Mouse (Mus musculus) hindbrain, embryonic 15.5 days (tissue): Measurements from ENCODE around the gene Chd5. TPM values are rescaled to one million over a fixed set of nuclear protein-coding genes. Genes with fewer than 3 reads are reported as not detected.

Experiments used
- ATAC-seq: fragments of 200-750 bp; cut with Nextera tagmentation; 2 replicates; pipeline ENCODE4 v1.8.0; 2017; ENCODE audit warnings: low read depth, moderate number of reproducible peaks, moderate TSS enrichment; ENCODE audit not compliant: low FRiP score
- H3K27ac ChIP-seq: fragments of 300-500 bp; sonication (generic); replicated peaks from 2 replicates; pipeline ENCODE4 v1.5.1; 2015; ENCODE audit warnings: mild to moderate bottlenecking, inconsistent platforms
- H3K27me3 ChIP-seq: fragments of 300-500 bp; sonication (generic); 2 replicates; pipeline ENCODE4 v1.6.1; 2015; ENCODE audit warnings: control low read depth, inconsistent platforms
- H3K36me3 ChIP-seq: fragments of 300-500 bp; sonication (generic); 2 replicates; pipeline ENCODE4 v1.6.1; 2015; ENCODE audit warnings: control low read depth, inconsistent platforms
- H3K4me1 ChIP-seq: fragments of 300-500 bp; sonication (generic); replicated peaks from 2 replicates; pipeline ENCODE4 v1.6.1; 2015; ENCODE audit warnings: control low read depth, inconsistent platforms
- H3K4me2 ChIP-seq: fragments of 300-500 bp; sonication (generic); 2 replicates; pipeline ENCODE4 v1.6.1; 2015; ENCODE audit warnings: moderate library complexity, mild to moderate bottlenecking, inconsistent platforms
- H3K4me3 ChIP-seq: fragments of 300-500 bp; sonication (generic); 2 replicates; pipeline ENCODE4 v1.5.1; 2015; ENCODE audit warnings: mild to moderate bottlenecking, inconsistent platforms
- H3K9ac ChIP-seq: fragments of 300-500 bp; sonication (generic); 2 replicates; pipeline ENCODE4 v1.6.1; 2015; ENCODE audit warnings: inconsistent platforms
- H3K9me3 ChIP-seq: fragments of 300-500 bp; sonication (generic); 2 replicates; pipeline ENCODE4 v1.6.1; 2016; ENCODE audit warnings: control low read depth, inconsistent platforms
- WGBS: fragments of 180-500 bp; shearing (Covaris S2); methylation state at CpG from one replicate; pipeline ENCODE4 v1.1.7; 2015; 5-methylcytosine and 5-hydroxymethylcytosine counted together
- polyA plus RNA-seq: library from polyadenylated mRNA; unstranded; fragments of >200 nt; fragmentation: Nextera tagmentation; extraction: Ambion mirVana; gene quantifications from 2 replicates; pipeline ENCODE4 v1.2.1, GENCODE M21; 2015

The Chd5 gene
- polyA plus RNA-seq, result 57.4 and 61.8 TPM in 2 replicates

- Histone ChIP-seq H3K27me3 (no peaks in the 10 kb centered on the region), H3K4me3 (peak within 1 kb of the TSS; percentile 79), H3K9me3 (no peaks in the 10 kb centered on the region), H3K27ac (peak within 1 kb of the TSS; percentile 84), H3K4me2 (peak within 1 kb of the TSS; percentile 82), H3K4me1 (peaks cover 49% of the 10 kb centered on the region), H3K9ac (peak within 1 kb of the TSS; percentile 90), H3K36me3 (0 out of 2 replicates have a peak, but pooled peaks cover 9% of the 10 kb centered on the region)
- ATAC-seq, result peak; percentile 44
- WGBS, result under 1% methylated on average over 73 of the region's 120 CpGs
These were observed at the start of gene Chd5 for GRCm38 (mm10) chr4:152338419-152339292. Gene Chd5, plus strand, starts transcription at chr4:152338651.

- Histone ChIP-seq H3K4me1 (peaks cover 62% of the 10 kb centered on the region), H3K4me3 (peak overlapping the region; percentile 30), H3K27me3 (peaks cover 88% of the 10 kb centered on the region), H3K9me3 (no peaks in the 10 kb centered on the region), H3K27ac (no peak overlapping the region), H3K36me3 (no peaks in the 10 kb centered on the region), H3K4me2 (peak overlapping the region; percentile 59), H3K9ac (peak overlapping the region; percentile 5; the same call in 1 of the 2 replicates)
- ATAC-seq, result no peak
- under 1% methylated on average over 39 of the region's 39 CpGs for WGBS
These were observed 48.1 kb upstream of the Chd5 start for GRCm38 (mm10) chr4:152290385-152290784.

GRCm38 (mm10) chr4:152290991-152291390, 47.5 kb upstream of the Chd5 start:
- peak overlapping the region; percentile 59 for H3K4me2 ChIP-seq
- H3K9ac ChIP-seq, result peak overlapping the region; percentile 5; the same call in 1 of the 2 replicates
- no peak for ATAC-seq
- no peaks in the 10 kb centered on the region for H3K36me3 ChIP-seq
- peak overlapping the region; percentile 30; the same call in 1 of the 2 replicates for H3K4me3 ChIP-seq
- no peak overlapping the region for H3K27ac ChIP-seq
- no peaks in the 10 kb centered on the region for H3K9me3 ChIP-seq
- H3K27me3 ChIP-seq, result peaks cover 88% of the 10 kb centered on the region
- peaks cover 58% of the 10 kb centered on the region for H3K4me1 ChIP-seq
- WGBS, result 9% methylated on average over 11 of the region's 11 CpGs

GRCm38 (mm10) chr4:152291562-152291961, 46.9 kb upstream of the Chd5 start, which contains the start of gene Hes3:
Gene Hes3, minus strand, starts transcription at chr4:152291662.
- Histone ChIP-seq H3K27me3 (peaks cover 83% of the 10 kb centered on the region), H3K4me1 (peaks cover 54% of the 10 kb centered on the region), H3K27ac (no peak within 1 kb of the TSS), H3K4me2 (peak within 1 kb of the TSS; percentile 59), H3K9ac (peak within 1 kb of the TSS; percentile 5; the same call in 1 of the 2 replicates), H3K36me3 (no peaks in the 10 kb centered on the region), H3K9me3 (no peaks in the 10 kb centered on the region), H3K4me3 (peak within 1 kb of the TSS; percentile 30)
- 17% methylated on average over 6 of the region's 6 CpGs for whole genome bisulfite sequencing
- ATAC-seq, result no peak

- 0 out of 2 replicates have a peak overlapping the region, but pooled peaks have one; percentile 36 for H3K27ac ChIP-seq
- H3K4me2 ChIP-seq, result no peak overlapping the region
- H3K9ac ChIP-seq, result no peak overlapping the region
- H3K27me3 ChIP-seq, result peaks cover 76% of the 10 kb centered on the region
- no peaks in the 10 kb centered on the region for H3K9me3 ChIP-seq
- no peak for ATAC-seq
- H3K36me3 ChIP-seq, result no peaks in the 10 kb centered on the region
- peaks cover 49% of the 10 kb centered on the region for H3K4me1 ChIP-seq
- H3K4me3 ChIP-seq, result no peak overlapping the region
- 12% methylated on average over 12 of the region's 12 CpGs for WGBS
These were observed 46.2 kb upstream of the Chd5 start for GRCm38 (mm10) chr4:152292102-152292765.

- Histone ChIP-seq H3K4me2 (no peak overlapping the region), H3K36me3 (no peaks in the 10 kb centered on the region), H3K27me3 (peaks cover 62% of the 10 kb centered on the region), H3K4me3 (no peak overlapping the region), H3K27ac (no peak overlapping the region), H3K4me1 (peaks cover 49% of the 10 kb centered on the region), H3K9ac (no peak overlapping the region), H3K9me3 (no peaks in the 10 kb centered on the region)
- no peak for ATAC-seq
- 49% methylated on average over 10 of the region's 10 CpGs for WGBS
These were observed 44.1 kb upstream of the Chd5 start for GRCm38 (mm10) chr4:152294188-152294929.

GRCm38 (mm10) chr4:152295916-152296315, 42.5 kb upstream of the Chd5 start:
- Histone ChIP-seq H3K4me1 (peaks cover 36% of the 10 kb centered on the region), H3K4me2 (no peak overlapping the region), H3K27me3 (peaks cover 49% of the 10 kb centered on the region), H3K4me3 (no peak overlapping the region), H3K9ac (no peak overlapping the region), H3K27ac (no peak overlapping the region), H3K9me3 (no peaks in the 10 kb centered on the region), H3K36me3 (peaks cover 11% of the 10 kb centered on the region; the same call in 1 of the 2 replicates)
- no peak for ATAC-seq
- WGBS, result 61% methylated on average over 4 of the region's 4 CpGs

GRCm38 (mm10) chr4:152296371-152296770, 42.1 kb upstream of the Chd5 start:
- H3K4me1 ChIP-seq, result peaks cover 32% of the 10 kb centered on the region
- WGBS, result 18% methylated on average over 8 of the region's 8 CpGs

GRCm38 (mm10) chr4:152296874-152297861, 41.3 kb upstream of the Chd5 start, which contains the start of gene Icmt:
Gene Icmt, plus strand, starts transcription at chr4:152297227.
- H3K4me3 ChIP-seq, result peak within 1 kb of the TSS; percentile 65
- H3K9me3 ChIP-seq, result no peaks in the 10 kb centered on the region
- WGBS, result under 1% methylated on average over 118 of the region's 119 CpGs
- H3K27ac ChIP-seq, result peak within 1 kb of the TSS; percentile 74
- H3K4me1 ChIP-seq, result peaks cover 28% of the 10 kb centered on the region
- H3K4me2 ChIP-seq, result peak within 1 kb of the TSS; percentile 91
- H3K36me3 ChIP-seq, result peaks cover 12% of the 10 kb centered on the region; the same call in 1 of the 2 replicates
- peak; percentile 95 for ATAC-seq
- H3K9ac ChIP-seq, result peak within 1 kb of the TSS; percentile 77
- H3K27me3 ChIP-seq, result peaks cover 37% of the 10 kb centered on the region

More at GRCm38 (mm10) chr4:152296371-152296770, 42.1 kb upstream of the Chd5 start:
- peak overlapping the region; percentile 91 for H3K4me2 ChIP-seq
- no peaks in the 10 kb centered on the region for H3K9me3 ChIP-seq
- peaks cover 45% of the 10 kb centered on the region for H3K27me3 ChIP-seq
- ATAC-seq, result no peak
- H3K27ac ChIP-seq, result no peak overlapping the region
- peak overlapping the region; percentile 65 for H3K4me3 ChIP-seq
- H3K36me3 ChIP-seq, result peaks cover 12% of the 10 kb centered on the region; the same call in 1 of the 2 replicates
- H3K9ac ChIP-seq, result peak overlapping the region; percentile 28; the same call in 1 of the 2 replicates

- Histone ChIP-seq H3K27me3 (peaks cover 21% of the 10 kb centered on the region), H3K4me3 (no peak overlapping the region; the same call in 1 of the 2 replicates), H3K36me3 (peaks cover 25% of the 10 kb centered on the region), H3K4me1 (peaks cover 18% of the 10 kb centered on the region), H3K27ac (no peak overlapping the region), H3K4me2 (peak overlapping the region; percentile 91; the same call in 1 of the 2 replicates), H3K9ac (no peak overlapping the region), H3K9me3 (no peaks in the 10 kb centered on the region)
- WGBS, result 82% methylated on average over 14 of the region's 14 CpGs
- ATAC-seq, result no peak
These were observed 39.6 kb upstream of the Chd5 start for GRCm38 (mm10) chr4:152298836-152299235.
